Mouse (Mus musculus): Measurements from ENCODE around the gene Dpp9. TPM values are rescaled to one million over a fixed set of nuclear protein-coding genes. Genes with fewer than 3 reads are reported as not detected.
A peak's percentile ranks its signal among the peaks of the same experiment; 100 is the strongest.

Dpp9 gene
- total and polyA plus RNA-seq, 3 experiments = 13.5 to 37.9 (median 23.0) TPM

GRCm38 (mm10) chr17:56159729-56160128 is 59.0 kb downstream of the Dpp9 start:
- Histone ChIP-seq H3K9ac (ENCODE audit: insufficient read depth, low read depth) (no peak overlapping the region), H3K79me2 (replicated peaks; ENCODE audit: control insufficient read depth, extremely low read depth, insufficient read depth, poor library complexity, severe bottlenecking) (no peaks in the 10 kb centered on the region), H3K27ac (ENCODE audit: insufficient read depth, low read depth) (no peak overlapping the region), H3K9me3 (replicated peaks; ENCODE audit: low read length) (no peaks in the 10 kb centered on the region), H3K4me1 (ENCODE audit: control insufficient read depth in 1 of 2, insufficient read depth in 2 of 2) (peaks cover 4 to 37% of the 10 kb centered on the region in 2 experiments; a peak in 3 of 4 replicates), H3K4me3 (replicated peaks in 1 of 3; ENCODE audit: low read depth in 2 of 3, low read length in 2 of 3, poor library complexity in 1 of 3) (no peak overlapping the region), H3K36me3 (replicated peaks in 1 of 2; ENCODE audit: control insufficient read depth in 1 of 2, insufficient read depth in 1 of 2, low read length in 1 of 2) (no peaks in the 10 kb centered on the region), H3K4me2 (ENCODE audit: insufficient read depth, low read depth, poor library complexity, severe bottlenecking) (no peak overlapping the region), H3K27me3 (replicated peaks) (peaks cover 65% of the 10 kb centered on the region)
- in situ Hi-C loops (cut with MboI; ENCODE audit: low pct_ligation_motif_present, low pct_unique_long_range_greater_than_20kb, low sequenced_read_pairs) = loop anchor here (5.0 kb wide), 1 partner anchor 32 kb away; no protein-coding TSS in a partner anchor
- TF ChIP-seq MAX (IDR thresholded peaks at IDR 0.05; ENCODE audit: low read length) = no peak
- TF ChIP-seq CHD1 (IDR thresholded peaks at IDR 0.05; ENCODE audit: low read depth, low read length) = no peak
- no peak for TF ChIP-seq MYC (IDR thresholded peaks at IDR 0.05; ENCODE audit: low read depth, low read length)
- TF ChIP-seq NELFE (IDR thresholded peaks at IDR 0.05; ENCODE audit: low read depth, low read length) = peak; percentile 41; the same call in 1 of the 2 replicates
- TF ChIP-seq RAD21 (IDR thresholded peaks at IDR 0.05; ENCODE audit: low read depth, low read length) = peak; percentile 93
- no peak for TF ChIP-seq JUN (IDR thresholded peaks at IDR 0.05; ENCODE audit: insufficient read depth, low read depth, low read length)
- no peak for TF ChIP-seq USF2 (conservative IDR thresholded peaks at IDR 0.05; ENCODE audit: low read depth, low read length)
- no peak for TF ChIP-seq MXI1 (IDR thresholded peaks at IDR 0.05; ENCODE audit: low read depth, low read length)
- no peak for TF ChIP-seq RCOR1 (conservative IDR thresholded peaks at IDR 0.05; ENCODE audit: low read depth, low read length)
- TF ChIP-seq UBTF (IDR thresholded peaks at IDR 0.05; ENCODE audit: low read depth, low read length) = no peak
- TF ChIP-seq E2F4 (IDR thresholded peaks at IDR 0.05; ENCODE audit: insufficient replicate concordance, low read depth, low read length) = no peak
- TF ChIP-seq CTCF (conservative IDR thresholded peaks at IDR 0.05 in 1 of 2, IDR thresholded peaks at IDR 0.05 in 1 of 2; ENCODE audit: low read depth in 2 of 2, low read length in 2 of 2) = peak; percentile 95 to 97
- TF ChIP-seq PAX5 (IDR thresholded peaks at IDR 0.05; ENCODE audit: low read length) = no peak
- no peak for TF ChIP-seq ZKSCAN1 (IDR thresholded peaks at IDR 0.05; ENCODE audit: borderline replicate concordance, low read depth, low read length)
- TF ChIP-seq HCFC1 (IDR thresholded peaks at IDR 0.05; ENCODE audit: low read depth, low read length) = no peak; the same call in 1 of the 2 replicates
- no peak for TF ChIP-seq ZMIZ1 (IDR thresholded peaks at IDR 0.05; ENCODE audit: low read depth, low read length)
- no peak for TF ChIP-seq TBP (conservative IDR thresholded peaks at IDR 0.05; ENCODE audit: low read depth, low read length)
- no peak for TF ChIP-seq IRF4 (IDR thresholded peaks at IDR 0.05; ENCODE audit: low read depth, low read length)
- no peak for TF ChIP-seq GABPA (IDR thresholded peaks at IDR 0.05; ENCODE audit: insufficient replicate concordance, low read depth, low read length)
- peak; percentile 35 for TF ChIP-seq ZC3H11A (IDR thresholded peaks at IDR 0.05; ENCODE audit: low read depth, low read length)
- TF ChIP-seq EP300 (IDR thresholded peaks at IDR 0.05; ENCODE audit: low read length) = no peak
- no peak for TF ChIP-seq ELF1 (IDR thresholded peaks at IDR 0.05; ENCODE audit: low read depth, low read length)
- no peak for TF ChIP-seq POLR2A (IDR thresholded peaks at IDR 0.05; ENCODE audit: low read depth, low read length)
- TF ChIP-seq ETS1 (conservative IDR thresholded peaks at IDR 0.05; ENCODE audit: low read depth, low read length) = no peak
- no peak for TF ChIP-seq USF1 (IDR thresholded peaks at IDR 0.05; ENCODE audit: low read depth, low read length)
- TF ChIP-seq MEF2A (IDR thresholded peaks at IDR 0.05; ENCODE audit: borderline replicate concordance, low read depth, low read length) = no peak
- TF ChIP-seq KAT2A (IDR thresholded peaks at IDR 0.05; ENCODE audit: insufficient replicate concordance, low read length) = no peak
- no peak for TF ChIP-seq ZNF384 (IDR thresholded peaks at IDR 0.05; ENCODE audit: low read depth, low read length)
- 0 out of 2 replicates have a peak, but pooled peaks have one; percentile 29 for TF ChIP-seq NRF1 (IDR thresholded peaks at IDR 0.05; ENCODE audit: low read depth, low read length)
- TF ChIP-seq SIN3A (IDR thresholded peaks at IDR 0.05; ENCODE audit: low read length) = no peak
- TF ChIP-seq MAFK (IDR thresholded peaks at IDR 0.05; ENCODE audit: insufficient replicate concordance, low read length) = no peak
- TF ChIP-seq BHLHE40 (IDR thresholded peaks at IDR 0.05; ENCODE audit: low read depth, low read length) = peak; percentile 13; the same call in 1 of the 2 replicates
- TF ChIP-seq SMC3 (IDR thresholded peaks at IDR 0.05; ENCODE audit: low read depth, low read length) = peak; percentile 90
- TF ChIP-seq JUND (conservative IDR thresholded peaks at IDR 0.05; ENCODE audit: low read depth, low read length) = no peak
- no peak for TF ChIP-seq CHD2 (IDR thresholded peaks at IDR 0.05; ENCODE audit: low read length)
- TF ChIP-seq TCF12 (IDR thresholded peaks at IDR 0.05; ENCODE audit: low read depth, low read length) = no peak
- TF ChIP-seq POLR2AphosphoS2 (IDR thresholded peaks at IDR 0.05; ENCODE audit: low read depth, low read length) = no peak
- TF ChIP-seq MAZ (IDR thresholded peaks at IDR 0.05; ENCODE audit: low read depth, low read length) = no peak
- dilution Hi-C loops (cut with MboI; ENCODE audit: extremely low pct_ligation_motif_present, extremely low pct_unique_long_range_greater_than_20kb, low sequenced_read_pairs) = no loop called here
- peak; percentile 47 for DNase-seq (ENCODE audit: extremely low read depth)
